Mouse (Mus musculus) midbrain, embryonic 13.5 days (tissue): Measurements from ENCODE around the gene Lsamp. TPM values are rescaled to one million over a fixed set of nuclear protein-coding genes. Genes with fewer than 3 reads are reported as not detected.
A peak's percentile ranks its signal among the peaks of the same experiment; 100 is the strongest.

ENCODE experiments used
- ATAC-seq: fragments of 200-750 bp; cut with Nextera tagmentation; 2 replicates; pipeline ENCODE4 v1.8.0; 2017; ENCODE audit warnings: mild to moderate bottlenecking, moderate TSS enrichment, moderate library complexity
- H3K27ac ChIP-seq: fragments of 300-500 bp; sonication (generic); 2 replicates; pipeline ENCODE4 v1.5.1; 2015; ENCODE audit warnings: inconsistent platforms, mild to moderate bottlenecking, moderate library complexity
- H3K27me3 ChIP-seq: fragments of 300-500 bp; sonication (generic); 2 replicates; pipeline ENCODE4 v1.6.1; 2015; ENCODE audit warnings: mild to moderate bottlenecking, inconsistent platforms
- H3K36me3 ChIP-seq: fragments of 300-500 bp; sonication (generic); 2 replicates; pipeline ENCODE4 v1.6.1; 2015; ENCODE audit warnings: mild to moderate bottlenecking, inconsistent platforms
- H3K4me1 ChIP-seq: fragments of 300-500 bp; sonication (generic); replicated peaks from 2 replicates; pipeline ENCODE4 v1.6.1; 2015; ENCODE audit warnings: inconsistent platforms
- H3K4me2 ChIP-seq: fragments of 300-500 bp; sonication (generic); replicated peaks from 2 replicates; pipeline ENCODE4 v1.6.1; 2015; ENCODE audit warnings: moderate library complexity, mild to moderate bottlenecking, inconsistent platforms
- H3K4me3 ChIP-seq: fragments of 300-500 bp; sonication (generic); replicated peaks from 2 replicates; pipeline ENCODE4 v1.5.1; 2015; ENCODE audit warnings: mild to moderate bottlenecking, inconsistent platforms
- H3K9ac ChIP-seq: fragments of 300-500 bp; sonication (generic); replicated peaks from 2 replicates; pipeline ENCODE4 v1.6.1; 2015; ENCODE audit warnings: mild to moderate bottlenecking, inconsistent platforms
- H3K9me3 ChIP-seq: fragments of 300-500 bp; sonication (generic); 2 replicates; pipeline ENCODE4 v1.6.1; 2016; ENCODE audit warnings: mild to moderate bottlenecking, inconsistent platforms
- WGBS: fragments of 180-500 bp; shearing (Covaris S2); methylation state at CpG from one replicate; pipeline ENCODE4 v1.1.7; 2015; 5-methylcytosine and 5-hydroxymethylcytosine counted together
- polyA plus RNA-seq: library from polyadenylated mRNA; unstranded; fragments of >200 nt; fragmentation: Nextera tagmentation; extraction: Ambion mirVana; gene quantifications from 2 replicates; pipeline ENCODE4 v1.2.1, GENCODE M21; 2015

Lsamp gene
- 66.7 and 68.2 TPM in 2 replicates for polyA plus RNA-seq

DNA sequence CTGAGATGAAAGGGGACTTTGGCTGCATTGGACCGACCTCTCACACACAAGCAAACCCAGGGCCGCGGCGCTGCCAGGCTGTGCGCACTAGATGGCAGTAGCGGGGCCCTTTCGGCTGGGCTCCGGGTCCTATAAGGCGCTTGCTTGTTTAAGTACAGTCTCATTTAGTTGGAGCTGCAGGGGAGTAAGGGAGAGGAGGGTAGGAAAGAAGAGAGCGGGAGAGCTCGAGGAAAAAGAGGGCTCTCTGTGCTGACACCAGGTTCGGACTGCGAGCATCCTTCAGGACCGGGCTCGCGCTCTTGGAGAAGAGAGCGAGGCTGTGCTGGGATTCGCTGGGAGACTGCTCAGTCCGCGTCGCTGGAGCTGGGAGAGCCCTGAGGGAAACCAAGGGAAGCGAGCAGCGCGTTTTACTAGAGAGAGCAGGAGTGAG lies at the start of gene Lsamp:
Gene Lsamp, plus strand, starts transcription at position 157 of the 430 bp plus-strand sequence.
- 0 out of 2 replicates have a peak, but pooled peaks cover 10% of the 10 kb centered on the region for H3K4me1 ChIP-seq
- peak within 1 kb of the TSS; percentile 89 for H3K4me2 ChIP-seq
- peak; percentile 97 for ATAC-seq
- WGBS = under 1% methylated on average over 24 of the region's 24 CpGs
- H3K4me3 ChIP-seq = peak within 1 kb of the TSS; percentile 78
- H3K27ac ChIP-seq = peak within 1 kb of the TSS; percentile 85
- peak within 1 kb of the TSS; percentile 85 for H3K9ac ChIP-seq
- no peaks in the 10 kb centered on the region for H3K27me3 ChIP-seq
- no peaks in the 10 kb centered on the region for H3K36me3 ChIP-seq
- no peaks in the 10 kb centered on the region for H3K9me3 ChIP-seq

DNA sequence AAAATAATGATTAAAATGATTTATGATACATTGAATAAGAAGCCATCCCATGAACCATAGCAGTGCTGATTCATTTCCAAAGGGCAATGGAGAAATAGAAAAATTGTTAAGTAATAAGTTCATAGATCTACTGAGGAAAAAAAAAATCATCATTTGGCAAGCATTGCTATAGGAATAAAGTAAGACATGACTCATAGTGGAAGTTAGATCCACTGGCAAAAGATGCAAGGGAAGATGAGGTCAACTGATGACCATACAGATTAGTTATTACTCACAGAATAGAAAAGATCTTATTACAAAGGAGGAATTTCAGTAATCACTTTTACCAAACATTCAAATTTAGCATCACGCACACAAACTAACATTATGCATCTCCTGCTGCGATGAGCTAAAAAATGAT lies 26.5 kb upstream of the Lsamp start:
- Histone ChIP-seq H3K4me1 (no peaks in the 10 kb centered on the region), H3K9me3 (no peaks in the 10 kb centered on the region), H3K36me3 (no peaks in the 10 kb centered on the region), H3K9ac (no peak overlapping the region), H3K27me3 (no peaks in the 10 kb centered on the region), H3K27ac (no peak overlapping the region), H3K4me3 (no peak overlapping the region), H3K4me2 (no peak overlapping the region)
- WGBS = 98% methylated on average over 2 of the region's 2 CpGs
- ATAC-seq = no peak

DNA sequence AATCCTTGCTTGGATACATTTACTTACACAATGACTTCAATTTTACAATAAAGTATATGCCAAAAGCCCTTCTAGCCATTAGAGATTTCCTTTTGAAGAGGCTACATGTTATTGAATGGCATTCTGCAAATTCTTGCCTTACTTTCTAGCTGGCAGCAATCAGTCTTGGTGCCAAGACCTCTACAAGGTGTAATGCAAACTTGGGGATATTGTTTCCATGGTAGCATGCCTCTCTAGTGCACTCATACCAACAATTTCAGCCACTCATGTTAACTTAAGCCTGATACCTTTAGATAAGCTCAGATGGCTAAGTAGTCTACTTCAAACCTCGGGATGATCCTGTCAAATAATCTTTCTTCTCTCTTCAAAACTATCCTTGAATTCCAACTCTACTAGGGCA lies 11.4 kb upstream of the Lsamp start:
- 80% methylated on average over 1 of the region's 1 CpGs for WGBS
- Histone ChIP-seq H3K36me3 (no peaks in the 10 kb centered on the region), H3K9ac (no peak overlapping the region), H3K27me3 (no peaks in the 10 kb centered on the region), H3K4me3 (no peak overlapping the region), H3K9me3 (no peaks in the 10 kb centered on the region), H3K4me2 (no peak overlapping the region), H3K4me1 (no peaks in the 10 kb centered on the region), H3K27ac (no peak overlapping the region)
- ATAC-seq = no peak

DNA sequence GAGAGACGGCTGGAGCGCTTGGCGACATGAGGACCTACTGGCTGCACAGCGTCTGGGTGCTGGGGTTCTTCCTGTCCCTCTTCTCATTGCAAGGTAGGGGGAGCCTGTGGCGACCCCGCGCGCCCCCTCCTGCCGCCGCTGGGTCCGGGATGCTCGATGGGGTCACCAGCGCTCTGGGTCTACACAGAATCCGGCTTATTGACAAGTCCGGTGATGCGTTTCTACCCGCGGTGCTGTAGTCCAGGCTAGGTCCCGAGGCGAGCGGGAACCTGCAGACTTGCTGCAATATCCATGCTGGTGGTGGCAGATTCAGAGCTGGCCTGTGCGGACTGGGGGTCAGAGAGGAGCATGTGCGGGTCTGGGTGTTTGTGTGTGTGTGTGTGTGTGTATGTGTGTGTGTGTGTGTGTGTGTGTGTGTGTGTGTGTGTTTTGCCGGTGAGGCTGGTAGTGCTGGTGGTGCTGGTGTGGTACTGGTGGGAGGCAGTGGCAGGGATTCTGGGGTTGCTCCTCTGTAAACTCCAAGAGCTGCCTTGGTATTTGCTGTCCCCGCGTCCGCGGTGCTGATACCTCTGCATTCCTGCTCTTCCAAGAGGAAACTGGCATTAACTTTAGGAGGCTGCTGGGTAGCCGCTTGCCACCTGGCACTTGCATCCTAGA lies 602 bp downstream of the Lsamp start:
- 1% methylated on average over 28 of the region's 29 CpGs for WGBS
- Histone ChIP-seq H3K27ac (peak overlapping the region; percentile 85), H3K36me3 (no peaks in the 10 kb centered on the region), H3K4me2 (peak overlapping the region; percentile 89), H3K27me3 (no peaks in the 10 kb centered on the region), H3K9ac (peak overlapping the region; percentile 85), H3K4me3 (peak overlapping the region; percentile 78), H3K4me1 (0 out of 2 replicates have a peak, but pooled peaks cover 10% of the 10 kb centered on the region), H3K9me3 (no peaks in the 10 kb centered on the region)
- ATAC-seq = peak; percentile 85

DNA sequence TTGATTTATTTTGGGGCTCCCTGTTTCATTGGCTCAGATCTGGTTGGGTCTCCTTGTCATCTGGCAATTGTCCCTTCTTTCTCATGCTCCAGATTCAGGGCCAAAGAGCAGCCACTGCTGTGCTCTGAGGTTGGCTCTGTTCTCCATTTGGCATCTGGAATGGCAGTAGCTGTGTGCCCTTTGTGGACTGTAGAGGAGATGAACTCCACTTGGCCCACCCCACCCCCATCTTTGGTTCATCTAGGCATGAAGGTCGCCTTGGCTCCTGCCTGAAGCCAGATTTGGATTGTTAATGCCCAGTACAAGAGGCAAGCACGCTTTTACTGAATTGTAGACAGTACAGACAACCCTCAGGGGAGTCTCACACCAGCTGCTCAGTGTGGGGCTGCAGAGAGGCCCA lies 4.3 kb downstream of the Lsamp start:
- Histone ChIP-seq H3K27ac (no peak overlapping the region), H3K36me3 (no peaks in the 10 kb centered on the region), H3K9ac (no peak overlapping the region), H3K4me3 (no peak overlapping the region), H3K27me3 (no peaks in the 10 kb centered on the region), H3K4me1 (0 out of 2 replicates have a peak, but pooled peaks cover 10% of the 10 kb centered on the region), H3K4me2 (no peak overlapping the region), H3K9me3 (no peaks in the 10 kb centered on the region)
- WGBS = 52% methylated on average over 2 of the region's 2 CpGs
- no peak for ATAC-seq

DNA sequence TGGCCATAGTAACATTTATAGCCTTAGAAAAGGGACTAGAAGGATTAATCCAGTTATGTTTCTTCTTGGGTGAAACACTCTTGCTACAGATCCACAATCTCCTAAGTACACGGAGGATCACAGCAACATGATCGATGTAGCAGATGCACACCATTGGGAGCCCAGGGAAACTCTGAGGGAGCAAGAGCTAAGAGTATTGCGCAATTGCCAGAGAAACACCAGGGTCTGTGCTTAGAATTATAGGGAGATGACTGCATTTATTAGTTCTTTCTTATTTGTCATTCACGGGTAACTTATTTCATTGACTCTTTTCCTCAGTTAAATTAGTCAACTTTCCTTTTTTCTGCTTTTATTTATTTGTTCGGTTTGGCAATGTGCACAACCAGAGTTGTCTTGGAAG lies 10.7 kb downstream of the Lsamp start:
- H3K4me3 ChIP-seq = no peak overlapping the region
- ATAC-seq = no peak
- H3K9me3 ChIP-seq = no peaks in the 10 kb centered on the region
- H3K36me3 ChIP-seq = no peaks in the 10 kb centered on the region
- H3K4me2 ChIP-seq = no peak overlapping the region
- no peak overlapping the region for H3K27ac ChIP-seq
- no peaks in the 10 kb centered on the region for H3K4me1 ChIP-seq
- 91% methylated on average over 5 of the region's 5 CpGs for WGBS
- no peaks in the 10 kb centered on the region for H3K27me3 ChIP-seq
- no peak overlapping the region for H3K9ac ChIP-seq

DNA sequence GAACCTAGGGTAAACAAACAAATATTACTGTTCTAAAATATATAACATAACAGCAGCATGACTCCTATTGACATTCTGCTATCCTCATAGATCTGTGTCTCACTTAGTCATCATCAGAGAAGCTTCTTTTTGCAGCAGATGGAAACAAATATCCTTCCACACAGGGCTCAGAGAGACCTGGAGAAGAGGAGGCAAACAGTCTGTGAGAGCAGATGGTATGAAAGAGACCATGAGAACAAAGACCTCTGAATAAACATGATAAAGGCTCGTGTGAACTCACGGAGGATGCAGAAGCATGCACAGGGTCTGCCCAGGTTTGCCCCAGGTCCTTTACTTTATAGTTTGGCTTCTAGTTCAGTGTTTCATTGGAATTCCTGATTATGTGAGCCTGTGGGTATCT lies 24.6 kb downstream of the Lsamp start:
- Histone ChIP-seq H3K27ac (no peak overlapping the region), H3K4me3 (no peak overlapping the region), H3K36me3 (no peaks in the 10 kb centered on the region), H3K9me3 (no peaks in the 10 kb centered on the region), H3K9ac (no peak overlapping the region), H3K4me1 (no peaks in the 10 kb centered on the region), H3K4me2 (no peak overlapping the region), H3K27me3 (no peaks in the 10 kb centered on the region)
- WGBS = 30% methylated on average over 2 of the region's 2 CpGs
- ATAC-seq = no peak

DNA sequence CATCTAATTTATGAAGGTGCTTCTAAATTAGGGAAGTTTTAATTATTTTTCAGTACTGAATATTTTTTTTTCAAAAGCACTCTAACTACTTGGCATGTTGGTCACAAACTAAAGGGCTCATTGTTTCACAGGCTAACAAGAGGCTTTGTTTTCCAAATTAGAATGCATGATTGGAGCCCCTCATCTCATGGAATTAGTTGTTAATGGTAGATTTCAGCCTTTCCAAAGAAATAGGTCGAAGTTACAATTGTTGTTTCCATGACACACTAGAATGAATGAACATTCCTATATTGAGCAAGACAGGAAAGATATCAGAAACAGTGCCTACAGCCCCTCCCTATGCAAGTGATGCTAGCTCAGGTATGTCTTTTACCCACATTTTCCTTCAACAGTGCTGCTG lies 26.9 kb downstream of the Lsamp start:
- Histone ChIP-seq H3K27ac (no peak overlapping the region), H3K9ac (no peak overlapping the region), H3K9me3 (no peaks in the 10 kb centered on the region), H3K36me3 (no peaks in the 10 kb centered on the region), H3K27me3 (no peaks in the 10 kb centered on the region), H3K4me1 (no peaks in the 10 kb centered on the region), H3K4me2 (no peak overlapping the region), H3K4me3 (no peak overlapping the region)
- WGBS = 60% methylated on average over 1 of the region's 1 CpGs
- ATAC-seq = no peak

DNA sequence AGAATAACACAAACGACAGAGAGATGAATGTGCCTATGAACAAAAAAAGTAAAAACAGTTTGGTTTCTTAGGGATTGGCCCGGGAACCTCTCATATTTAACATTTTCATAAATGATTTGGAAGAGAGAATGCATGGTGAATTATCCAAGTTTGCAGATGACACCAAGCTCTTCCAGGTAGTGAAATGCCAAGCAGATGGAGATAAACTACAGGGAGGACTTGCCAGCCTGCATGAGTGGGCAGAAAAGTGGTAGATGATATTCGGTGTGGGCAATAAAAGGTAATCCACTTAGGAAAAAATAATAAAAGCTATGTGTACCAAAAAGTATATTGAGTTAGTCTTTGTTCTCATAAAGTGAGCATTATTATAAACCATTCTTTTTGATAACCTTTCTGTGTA lies 38.5 kb downstream of the Lsamp start:
- 91% methylated on average over 3 of the region's 3 CpGs for WGBS
- ATAC-seq = no peak
- Histone ChIP-seq H3K4me3 (no peak overlapping the region), H3K36me3 (no peaks in the 10 kb centered on the region), H3K9ac (no peak overlapping the region), H3K4me2 (no peak overlapping the region), H3K27me3 (no peaks in the 10 kb centered on the region), H3K9me3 (no peaks in the 10 kb centered on the region), H3K27ac (no peak overlapping the region), H3K4me1 (no peaks in the 10 kb centered on the region)

DNA sequence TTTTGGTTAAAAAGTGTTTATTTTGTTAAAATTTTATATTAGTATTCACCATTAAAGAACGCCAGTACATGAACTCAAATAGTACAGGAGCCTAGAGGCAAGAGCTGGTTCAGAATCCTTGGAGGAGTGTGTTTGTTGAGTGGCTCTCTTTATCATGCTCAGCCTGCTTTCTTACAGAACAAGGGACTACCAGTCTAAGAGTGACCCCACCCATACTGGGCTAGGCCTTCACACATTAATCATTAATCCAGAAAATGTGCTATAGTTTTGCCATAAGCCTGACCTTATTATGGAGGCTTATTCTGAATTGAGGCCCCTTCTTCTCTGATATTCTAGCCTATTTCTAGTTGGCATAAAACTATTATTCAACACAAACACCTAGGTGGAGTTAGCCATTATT lies 52.6 kb downstream of the Lsamp start:
- Histone ChIP-seq H3K9me3 (no peaks in the 10 kb centered on the region), H3K27me3 (no peaks in the 10 kb centered on the region), H3K4me3 (no peak overlapping the region), H3K9ac (no peak overlapping the region), H3K4me2 (no peak overlapping the region), H3K4me1 (no peaks in the 10 kb centered on the region), H3K27ac (no peak overlapping the region), H3K36me3 (no peaks in the 10 kb centered on the region)
- ATAC-seq = no peak
- WGBS = 100% methylated on average over 1 of the region's 1 CpGs

DNA sequence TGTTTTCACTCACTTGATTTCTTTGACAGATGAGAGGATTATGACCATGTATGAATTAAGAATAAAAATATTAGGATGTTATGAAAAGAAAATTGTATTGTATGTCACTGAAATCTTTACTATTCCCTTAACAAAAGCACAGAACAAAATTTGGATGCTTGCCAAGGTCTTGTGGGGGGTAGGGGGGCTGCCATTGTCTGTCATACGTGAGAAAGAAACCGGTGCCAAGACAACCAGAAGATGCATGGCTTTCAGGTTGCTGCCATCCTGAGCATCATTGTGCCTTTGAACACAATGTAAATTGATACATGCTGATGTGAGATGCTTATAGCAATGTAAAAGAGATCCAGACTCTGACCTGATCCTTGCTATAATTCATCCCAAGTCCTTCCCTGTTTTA lies 75.4 kb downstream of the Lsamp start:
- H3K27ac ChIP-seq = no peak overlapping the region
- no peaks in the 10 kb centered on the region for H3K27me3 ChIP-seq
- H3K4me1 ChIP-seq = peaks cover 7% of the 10 kb centered on the region; the same call in 1 of the 2 replicates
- no peak for ATAC-seq
- no peak overlapping the region for H3K9ac ChIP-seq
- H3K36me3 ChIP-seq = no peaks in the 10 kb centered on the region
- H3K4me3 ChIP-seq = no peak overlapping the region
- 38% methylated on average over 2 of the region's 2 CpGs for WGBS
- no peaks in the 10 kb centered on the region for H3K9me3 ChIP-seq
- H3K4me2 ChIP-seq = no peak overlapping the region

DNA sequence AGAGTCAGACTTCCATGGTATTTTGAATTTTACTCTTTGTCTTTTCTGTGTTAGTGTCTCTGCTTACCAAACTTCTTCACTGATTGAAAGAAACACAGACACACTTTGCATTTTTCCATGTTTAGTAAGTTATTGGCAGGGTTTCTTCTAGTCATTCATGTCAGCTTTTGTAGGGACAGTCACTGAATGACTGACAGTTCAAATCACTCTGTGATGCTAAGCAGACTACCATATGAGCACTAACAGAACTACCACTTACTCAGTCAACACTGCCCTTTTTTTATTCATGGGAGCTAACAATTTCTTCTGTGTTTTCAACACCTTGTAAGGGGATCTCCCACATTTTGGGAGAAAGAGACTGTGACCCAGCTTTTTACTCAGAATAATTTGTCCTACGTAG lies 75.8 kb downstream of the Lsamp start:
- WGBS = 85% methylated on average over 1 of the region's 1 CpGs
- peaks cover 7% of the 10 kb centered on the region; the same call in 1 of the 2 replicates for H3K4me1 ChIP-seq
- no peak overlapping the region for H3K27ac ChIP-seq
- H3K9ac ChIP-seq = no peak overlapping the region
- no peak for ATAC-seq
- no peaks in the 10 kb centered on the region for H3K36me3 ChIP-seq
- no peak overlapping the region for H3K4me3 ChIP-seq
- no peaks in the 10 kb centered on the region for H3K27me3 ChIP-seq
- H3K9me3 ChIP-seq = no peaks in the 10 kb centered on the region
- no peak overlapping the region for H3K4me2 ChIP-seq

DNA sequence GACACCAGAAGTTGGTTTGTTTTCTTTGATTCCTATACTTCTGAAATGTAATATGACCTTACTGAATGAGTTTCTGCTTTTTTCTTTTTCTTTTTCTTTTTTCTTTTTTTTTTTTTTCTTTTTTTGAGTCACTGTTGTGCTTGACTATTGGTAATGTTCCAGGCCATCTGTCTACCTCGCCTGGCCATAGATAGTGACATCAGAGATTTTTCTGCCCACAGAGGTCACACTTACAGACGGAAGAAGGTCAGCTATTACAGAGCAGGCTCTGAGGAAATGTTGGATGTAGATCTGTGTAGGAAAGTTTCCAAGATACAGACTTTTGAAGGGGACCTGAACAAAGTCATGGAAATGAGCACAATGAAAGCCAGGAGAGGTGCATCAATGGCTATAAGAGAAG lies 76.3 kb downstream of the Lsamp start:
- Histone ChIP-seq H3K4me1 (peaks cover 7% of the 10 kb centered on the region; the same call in 1 of the 2 replicates), H3K9ac (no peak overlapping the region), H3K27me3 (no peaks in the 10 kb centered on the region), H3K27ac (no peak overlapping the region), H3K36me3 (no peaks in the 10 kb centered on the region), H3K9me3 (no peaks in the 10 kb centered on the region), H3K4me3 (no peak overlapping the region), H3K4me2 (no peak overlapping the region)
- no peak for ATAC-seq
- WGBS = 69% methylated on average over 2 of the region's 2 CpGs
